Mouse (Mus musculus): Measurements from ENCODE around the gene Atl3. TPM values are rescaled to one million over a fixed set of nuclear protein-coding genes. Genes with fewer than 3 reads are reported as not detected.

Atl3 gene
- 10 to 100 TPM; 21.8 to 23.6 TPM for total RNA-seq (2021)
- long read RNA-seq, experiment 1, partial matches to known transcripts: 1 of 4 reads
- long read RNA-seq, experiment 1, other reads (novel, unspliced or antisense): 3 of 4 reads
- long read RNA-seq, experiment 2, full-length matches to known transcripts: 1 of 3 reads
- long read RNA-seq, experiment 2, partial matches to known transcripts: 2 of 3 reads
- long read RNA-seq, experiment 2, other reads (novel, unspliced or antisense): 0 of 3 reads

GRCm38 (mm10) chr19:7493352-7494186 lies at the start of gene Atl3:
Gene Atl3 (plus strand): TSS chr19:7494040.
- no peak for TF ChIP-seq CTCF (IDR thresholded peaks at IDR 0.05)
- H3K4me3 ChIP-seq: peak within 1 kb of the TSS; percentile 76
- intact Hi-C loops (cut with DNase I): loop anchor here (1.0 kb wide), 1 partner anchor 10 kb away; the partner anchor contains the start of gene Rtn3

GRCm38 (mm10) chr19:7445105-7445504 lies 48.7 kb upstream of the Atl3 start:
- intact Hi-C loops (cut with DNase I): no loop called here
- no peak for DNase-seq (ENCODE audit: extremely low spot score in 1 of 2, low spot score in 2 of 2)
- H3K4me3 ChIP-seq: no peak overlapping the region
- no peak for TF ChIP-seq CTCF (IDR thresholded peaks at IDR 0.05)
- no peak overlapping the region for H3K27ac ChIP-seq

More at GRCm38 (mm10) chr19:7493352-7494186, at the start of gene Atl3:
- H3K27ac ChIP-seq: peak within 1 kb of the TSS; percentile 99
- no peak for DNase-seq (ENCODE audit: extremely low spot score in 1 of 2, low spot score in 2 of 2)

GRCm38 (mm10) chr19:7445596-7445995 lies 48.2 kb upstream of the Atl3 start:
- TF ChIP-seq CTCF (IDR thresholded peaks at IDR 0.05): no peak
- DNase-seq (ENCODE audit: extremely low spot score in 1 of 2, low spot score in 2 of 2): no peak
- intact Hi-C loops (cut with DNase I): no loop called here
- Histone ChIP-seq H3K27ac (no peak overlapping the region), H3K4me3 (no peak overlapping the region)

- intact Hi-C loops (cut with DNase I): no loop called here
- no peak overlapping the region for H3K27ac ChIP-seq
- no peak for DNase-seq (ENCODE audit: extremely low spot score in 1 of 2, low spot score in 2 of 2)
Observed at GRCm38 (mm10) chr19:7456803-7457202, 37.0 kb upstream of the Atl3 start.

GRCm38 (mm10) chr19:7458901-7459300 lies 34.9 kb upstream of the Atl3 start:
- no peak for TF ChIP-seq CTCF (IDR thresholded peaks at IDR 0.05)
- DNase-seq (ENCODE audit: extremely low spot score in 1 of 2, low spot score in 2 of 2): no peak
- Histone ChIP-seq H3K27ac (no peak overlapping the region), H3K4me3 (no peak overlapping the region)
- intact Hi-C loops (cut with DNase I): no loop called here

More at GRCm38 (mm10) chr19:7456803-7457202, 37.0 kb upstream of the Atl3 start:
- H3K4me3 ChIP-seq: no peak overlapping the region
- peak; percentile 6 for TF ChIP-seq CTCF (IDR thresholded peaks at IDR 0.05)

GRCm38 (mm10) chr19:7459370-7459769 lies 34.5 kb upstream of the Atl3 start:
- H3K27ac ChIP-seq: no peak overlapping the region
- intact Hi-C loops (cut with DNase I): no loop called here
- H3K4me3 ChIP-seq: no peak overlapping the region
- TF ChIP-seq CTCF (IDR thresholded peaks at IDR 0.05): no peak
- no peak for DNase-seq (ENCODE audit: extremely low spot score in 1 of 2, low spot score in 2 of 2)

GRCm38 (mm10) chr19:7467915-7468314 lies 25.9 kb upstream of the Atl3 start:
- Histone ChIP-seq H3K4me3 (no peak overlapping the region), H3K27ac (no peak overlapping the region)
- DNase-seq (ENCODE audit: extremely low spot score in 1 of 2, low spot score in 2 of 2): no peak
- intact Hi-C loops (cut with DNase I): no loop called here
- TF ChIP-seq CTCF (IDR thresholded peaks at IDR 0.05): no peak

- TF ChIP-seq CTCF (IDR thresholded peaks at IDR 0.05): no peak
- Histone ChIP-seq H3K4me3 (no peak overlapping the region), H3K27ac (no peak overlapping the region)
- intact Hi-C loops (cut with DNase I): no loop called here
- DNase-seq (ENCODE audit: extremely low spot score in 1 of 2, low spot score in 2 of 2): no peak
Observed at GRCm38 (mm10) chr19:7470643-7471042, 23.2 kb upstream of the Atl3 start.

- no peak for DNase-seq (ENCODE audit: extremely low spot score in 1 of 2, low spot score in 2 of 2)
- H3K4me3 ChIP-seq: peak overlapping the region; percentile 96
- intact Hi-C loops (cut with DNase I): no loop called here
- TF ChIP-seq CTCF (IDR thresholded peaks at IDR 0.05): no peak
- no peak overlapping the region for H3K27ac ChIP-seq
Observed at GRCm38 (mm10) chr19:7479751-7480248, 14.0 kb upstream of the Atl3 start.

- no peak; the same call in 1 of the 2 replicates for TF ChIP-seq CTCF (IDR thresholded peaks at IDR 0.05)
- DNase-seq (ENCODE audit: extremely low spot score in 1 of 2, low spot score in 2 of 2): peak; percentile 36 to 53
- Histone ChIP-seq H3K27ac (peak overlapping the region; percentile 97), H3K4me3 (peak overlapping the region; percentile 96)
- intact Hi-C loops (cut with DNase I): no loop called here
Observed at GRCm38 (mm10) chr19:7481541-7482265, 12.1 kb upstream of the Atl3 start.

GRCm38 (mm10) chr19:7482266-7482598 lies 11.6 kb upstream of the Atl3 start:
- no peak for TF ChIP-seq CTCF (IDR thresholded peaks at IDR 0.05)
- intact Hi-C loops (cut with DNase I): no loop called here

More at GRCm38 (mm10) chr19:7482266-7482598, 11.6 kb upstream of the Atl3 start:
- DNase-seq (ENCODE audit: extremely low spot score in 1 of 2, low spot score in 2 of 2): no peak
- Histone ChIP-seq H3K4me3 (peak overlapping the region; percentile 96), H3K27ac (peak overlapping the region; percentile 97)
